Mouse (Mus musculus) neural tube, embryonic 11.5 days (tissue): ENCODE measurements around the gene Rin3. TPM values are rescaled to one million over a fixed set of nuclear protein-coding genes. Genes with fewer than 3 reads are reported as not detected.

Experiments used
- ATAC-seq: fragments of 200-750 bp; cut with Nextera tagmentation; 2 replicates; pipeline ENCODE4 v1.8.0; 2017; ENCODE audit warnings: moderate number of reproducible peaks, mild to moderate bottlenecking, moderate TSS enrichment, moderate library complexity; ENCODE audit not compliant: insufficient read depth, low FRiP score, low TSS enrichment
- DNase-seq: peaks from one replicate; pipeline ENCODE4 v3.0.0-alpha.2; 2015; ENCODE audit warnings: low spot score
- H3K27ac ChIP-seq: fragments of 300-500 bp; sonication (generic); 2 replicates; pipeline ENCODE4 v1.5.1; 2014; ENCODE audit warnings: low read depth, mild to moderate bottlenecking, low read length
- H3K27me3 ChIP-seq: fragments of 300-500 bp; sonication (generic); 2 replicates; pipeline ENCODE4 v1.6.1; 2014; ENCODE audit warnings: mild to moderate bottlenecking, low read length, mixed read lengths; ENCODE audit not compliant: control insufficient read depth, insufficient read depth
- H3K36me3 ChIP-seq: fragments of 300-500 bp; sonication (generic); 2 replicates; pipeline ENCODE4 v1.6.1; 2014; ENCODE audit warnings: mild to moderate bottlenecking, low read length, moderate library complexity, mixed read lengths; ENCODE audit not compliant: control insufficient read depth, insufficient read depth
- H3K4me1 ChIP-seq: fragments of 300-500 bp; sonication (generic); 2 replicates; pipeline ENCODE4 v1.6.1; 2014; ENCODE audit warnings: low read length, mixed read lengths; ENCODE audit not compliant: control insufficient read depth, insufficient read depth
- H3K4me2 ChIP-seq: fragments of 300-500 bp; sonication (generic); 2 replicates; pipeline ENCODE4 v1.6.1; 2014; ENCODE audit warnings: low read depth, mild to moderate bottlenecking, moderate library complexity
- H3K4me3 ChIP-seq: fragments of 300-500 bp; sonication (generic); 2 replicates; pipeline ENCODE4 v1.5.1; 2014; ENCODE audit warnings: low read depth, low read length
- H3K9ac ChIP-seq: fragments of 300-500 bp; sonication (generic); 2 replicates; pipeline ENCODE4 v1.6.1; 2014; ENCODE audit warnings: mild to moderate bottlenecking, low read length
- H3K9me3 ChIP-seq: fragments of 300-500 bp; sonication (generic); 2 replicates; pipeline ENCODE4 v1.6.1; 2016; ENCODE audit warnings: low read length; ENCODE audit not compliant: control insufficient read depth
- WGBS: fragments of 180-500 bp; shearing (Covaris S2); extraction: QIAGEN DNeasy Blood & Tissue Kit; methylation state at CpG from one replicate; pipeline ENCODE4 v1.1.7; 2014; 5-methylcytosine and 5-hydroxymethylcytosine counted together
- polyA plus RNA-seq: library from polyadenylated mRNA; unstranded; fragments of >200 nt; fragmentation: Nextera tagmentation; extraction: Ambion mirVana; gene quantifications from 2 replicates; pipeline ENCODE4 v1.2.1, GENCODE M21; 2014

Rin3 gene
- polyA plus RNA-seq, 1 experiment from 2014 or later: 5.0 TPM

GRCm38 (mm10) chr12:102302831-102303351 is 20.0 kb downstream of the Rin3 start:
- Histone ChIP-seq H3K36me3 (no peaks in the 10 kb centered on the region), H3K4me2 (no peak overlapping the region), H3K4me3 (no peak overlapping the region), H3K27ac (no peak overlapping the region), H3K9ac (no peak overlapping the region), H3K9me3 (no peaks in the 10 kb centered on the region), H3K27me3 (no peaks in the 10 kb centered on the region), H3K4me1 (0 out of 2 replicates have a peak, but pooled peaks cover 2% of the 10 kb centered on the region)
- DNase-seq (no peak), ATAC-seq (no peak)
- WGBS: 70% methylated on average over 4 of the region's 4 CpGs

GRCm38 (mm10) chr12:102303867-102304266 is 21.0 kb downstream of the Rin3 start:
- H3K9ac ChIP-seq: no peak overlapping the region
- no peak for DNase-seq
- no peak overlapping the region for H3K4me3 ChIP-seq
- H3K27me3 ChIP-seq: no peaks in the 10 kb centered on the region
- H3K9me3 ChIP-seq: no peaks in the 10 kb centered on the region
- H3K27ac ChIP-seq: no peak overlapping the region
- H3K4me2 ChIP-seq: no peak overlapping the region
- 40% methylated on average over 7 of the region's 7 CpGs for WGBS
- ATAC-seq: no peak
- H3K36me3 ChIP-seq: no peaks in the 10 kb centered on the region
- 0 out of 2 replicates have a peak, but pooled peaks cover 2% of the 10 kb centered on the region for H3K4me1 ChIP-seq

- 0 out of 2 replicates have a peak, but pooled peaks cover 2% of the 10 kb centered on the region for H3K4me1 ChIP-seq
- WGBS: 57% methylated on average over 10 of the region's 10 CpGs
- ATAC-seq: no peak
- no peaks in the 10 kb centered on the region for H3K9me3 ChIP-seq
- no peak overlapping the region for H3K4me2 ChIP-seq
- no peak overlapping the region for H3K9ac ChIP-seq
- no peak overlapping the region for H3K4me3 ChIP-seq
- no peaks in the 10 kb centered on the region for H3K27me3 ChIP-seq
- no peak for DNase-seq
- no peak overlapping the region for H3K27ac ChIP-seq
- no peaks in the 10 kb centered on the region for H3K36me3 ChIP-seq
Measured at GRCm38 (mm10) chr12:102305069-102305836, 22.4 kb downstream of the Rin3 start.

GRCm38 (mm10) chr12:102308001-102308456 is 25.2 kb downstream of the Rin3 start:
- no peaks in the 10 kb centered on the region for H3K9me3 ChIP-seq
- H3K27me3 ChIP-seq: no peaks in the 10 kb centered on the region
- no peak overlapping the region for H3K4me2 ChIP-seq
- H3K27ac ChIP-seq: no peak overlapping the region
- H3K9ac ChIP-seq: no peak overlapping the region
- 77% methylated on average over 6 of the region's 6 CpGs for WGBS
- H3K36me3 ChIP-seq: no peaks in the 10 kb centered on the region
- no peak overlapping the region for H3K4me3 ChIP-seq
- H3K4me1 ChIP-seq: 0 out of 2 replicates have a peak, but pooled peaks cover 2% of the 10 kb centered on the region
- ATAC-seq (no peak), DNase-seq (no peak)

- H3K27ac ChIP-seq: no peak overlapping the region
- no peaks in the 10 kb centered on the region for H3K27me3 ChIP-seq
- H3K9ac ChIP-seq: no peak overlapping the region
- ATAC-seq (no peak), DNase-seq (no peak)
- no peaks in the 10 kb centered on the region for H3K4me1 ChIP-seq
- H3K36me3 ChIP-seq: no peaks in the 10 kb centered on the region
- H3K4me3 ChIP-seq: no peak overlapping the region
- no peaks in the 10 kb centered on the region for H3K9me3 ChIP-seq
- no peak overlapping the region for H3K4me2 ChIP-seq
- 79% methylated on average over 16 of the region's 16 CpGs for WGBS
Measured at GRCm38 (mm10) chr12:102308457-102309011, 25.7 kb downstream of the Rin3 start.

GRCm38 (mm10) chr12:102309099-102309799 is 26.4 kb downstream of the Rin3 start:
- no peaks in the 10 kb centered on the region for H3K9me3 ChIP-seq
- H3K36me3 ChIP-seq: no peaks in the 10 kb centered on the region
- no peak overlapping the region for H3K9ac ChIP-seq
- WGBS: 94% methylated on average over 11 of the region's 11 CpGs
- no peaks in the 10 kb centered on the region for H3K4me1 ChIP-seq
- H3K27ac ChIP-seq: no peak overlapping the region
- H3K4me2 ChIP-seq: no peak overlapping the region
- H3K4me3 ChIP-seq: no peak overlapping the region
- DNase-seq (no peak), ATAC-seq (no peak)
- H3K27me3 ChIP-seq: no peaks in the 10 kb centered on the region

GRCm38 (mm10) chr12:102309800-102310195 is 26.9 kb downstream of the Rin3 start:
- H3K4me1 ChIP-seq: no peaks in the 10 kb centered on the region

GRCm38 (mm10) chr12:102310261-102310660 is 27.4 kb downstream of the Rin3 start:
- WGBS: 95% methylated on average over 3 of the region's 3 CpGs

More at GRCm38 (mm10) chr12:102309800-102310195, 26.9 kb downstream of the Rin3 start:
- H3K4me3 ChIP-seq: no peak overlapping the region
- no peaks in the 10 kb centered on the region for H3K36me3 ChIP-seq
- no peak overlapping the region for H3K27ac ChIP-seq
- ATAC-seq (no peak), DNase-seq (no peak)
- no peak overlapping the region for H3K4me2 ChIP-seq
- H3K27me3 ChIP-seq: no peaks in the 10 kb centered on the region
- H3K9me3 ChIP-seq: no peaks in the 10 kb centered on the region
- 90% methylated on average over 8 of the region's 8 CpGs for WGBS
- H3K9ac ChIP-seq: no peak overlapping the region

More at GRCm38 (mm10) chr12:102310261-102310660, 27.4 kb downstream of the Rin3 start:
- Histone ChIP-seq H3K9ac (no peak overlapping the region), H3K4me1 (no peaks in the 10 kb centered on the region), H3K9me3 (no peaks in the 10 kb centered on the region), H3K27ac (no peak overlapping the region), H3K36me3 (no peaks in the 10 kb centered on the region), H3K4me2 (no peak overlapping the region), H3K27me3 (no peaks in the 10 kb centered on the region), H3K4me3 (no peak overlapping the region)
- no peak for DNase-seq
- ATAC-seq: no peak
